Mouse (Mus musculus) megakaryocyte, embryonic 14.5 days (primary cell): ENCODE measurements around the gene Gm42791.

ENCODE experiments used
- FLI1 ChIP-seq: IDR thresholded peaks from 2 replicates; pipeline ENCODE4 v1.6.1; 2012; ENCODE audit warnings: low read length, inconsistent platforms, mixed read lengths
- GATA1 ChIP-seq: IDR thresholded peaks from 3 replicates; pipeline ENCODE4 v1.6.1; 2012; ENCODE audit warnings: mixed read lengths, low read length, inconsistent platforms, borderline replicate concordance

DNA sequence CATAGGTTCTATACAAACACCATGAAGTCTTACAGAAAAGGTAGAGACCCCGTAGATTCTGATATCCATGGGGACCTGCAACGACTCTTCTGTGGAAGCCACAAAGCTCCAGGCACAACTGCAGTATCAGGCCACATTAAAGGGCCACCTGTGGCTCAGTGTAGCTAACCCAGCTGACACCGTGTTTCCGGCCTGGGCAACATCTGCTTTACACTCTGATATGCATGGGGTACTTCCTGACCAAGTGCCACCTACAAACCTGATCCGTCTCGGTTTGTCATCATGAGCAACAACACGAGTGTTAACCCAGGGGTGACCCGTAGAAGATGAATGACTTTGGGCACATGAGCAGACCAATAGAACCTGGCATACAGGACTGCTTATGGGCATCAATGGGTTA is 18.1 kb downstream of the Gm42791 start:
- no peak for TF ChIP-seq GATA1
- TF ChIP-seq FLI1: no peak
